Mouse (Mus musculus) mature B cell (primary cell): Measurements from ENCODE around the gene Pfdn5.
"Not testable (repeated sequence)": the region's sequence is repeated elsewhere in the genome, so short reads cannot be mapped to it uniquely, and the experiment has no call there.

Experiments used
- in situ Hi-C: fragments of 300-500 bp; cut with MboI; formaldehyde crosslinking; loops from 2 replicates; pipeline ENCODE4 v1.14.3; 2019

The Pfdn5 gene

GRCm38 (mm10) chr15:102335254-102335653 lies 9.3 kb downstream of the Pfdn5 start:
- in situ Hi-C loops, result no loop called here

GRCm38 (mm10) chr15:102335925-102336324 lies 10.0 kb downstream of the Pfdn5 start:
- in situ Hi-C loops, result not testable (repeated sequence)

GRCm38 (mm10) chr15:102336946-102337345 lies 11.0 kb downstream of the Pfdn5 start:
- in situ Hi-C loops, result no loop called here

GRCm38 (mm10) chr15:102339612-102340011 lies 13.7 kb downstream of the Pfdn5 start:
- in situ Hi-C loops, result no loop called here

DNA sequence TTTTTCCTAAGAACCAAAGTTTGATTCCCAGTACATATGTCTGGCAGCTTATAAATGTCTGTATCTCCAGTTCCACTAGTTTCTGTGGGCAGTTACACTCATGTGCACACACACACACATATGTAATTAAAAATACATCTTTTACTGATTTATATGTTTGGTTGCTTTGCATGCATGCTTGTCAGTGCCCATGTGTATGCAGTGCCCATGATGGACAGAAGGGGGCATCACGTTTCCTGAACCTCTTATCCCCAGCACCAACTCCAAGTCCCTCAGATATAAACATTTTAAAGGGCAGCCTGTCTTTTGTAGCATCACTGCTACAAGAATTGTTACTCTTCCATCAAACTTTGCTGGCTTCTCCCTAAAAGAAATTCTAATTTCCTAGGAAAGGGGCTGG lies 15.7 kb downstream of the Pfdn5 start:
- in situ Hi-C loops, result no loop called here

GRCm38 (mm10) chr15:102344490-102344889 lies 18.6 kb downstream of the Pfdn5 start:
- in situ Hi-C loops, result no loop called here

- in situ Hi-C loops, result no loop called here
These were observed 20.5 kb downstream of the Pfdn5 start for GRCm38 (mm10) chr15:102346444-102346843.

- in situ Hi-C loops, result no loop called here
These were observed 24.4 kb downstream of the Pfdn5 start, which contains the start of gene Aaas for GRCm38 (mm10) chr15:102350138-102350941. Gene Aaas (minus strand): TSS chr15:102350771.

GRCm38 (mm10) chr15:102350942-102351291 lies 25.0 kb downstream of the Pfdn5 start:
- in situ Hi-C loops, result no loop called here

GRCm38 (mm10) chr15:102352177-102352576 lies 26.3 kb downstream of the Pfdn5 start:
- in situ Hi-C loops, result no loop called here

DNA sequence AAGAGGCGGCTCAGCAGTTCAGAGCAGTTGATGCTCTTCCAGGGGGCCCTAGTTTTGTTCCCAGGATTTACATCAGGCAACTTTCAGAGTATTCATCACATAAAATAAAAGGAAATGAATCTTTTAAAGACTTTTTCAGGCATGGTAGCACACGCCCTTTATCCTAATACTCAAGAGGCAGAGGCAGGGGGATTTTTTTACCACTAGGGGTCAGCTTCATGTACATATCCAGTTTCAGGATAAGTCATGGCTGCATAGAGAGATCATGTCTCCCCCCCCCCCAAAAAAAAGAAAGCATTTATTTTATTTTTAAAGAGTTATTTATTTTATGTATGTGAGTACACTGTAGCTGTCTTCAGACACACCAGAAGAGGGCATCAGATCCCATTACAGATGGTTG lies 28.1 kb downstream of the Pfdn5 start:
- in situ Hi-C loops, result no loop called here

GRCm38 (mm10) chr15:102355134-102355870 lies 29.4 kb downstream of the Pfdn5 start:
- in situ Hi-C loops, result no loop called here

GRCm38 (mm10) chr15:102355871-102356441 lies 30.0 kb downstream of the Pfdn5 start:
- in situ Hi-C loops, result no loop called here

DNA sequence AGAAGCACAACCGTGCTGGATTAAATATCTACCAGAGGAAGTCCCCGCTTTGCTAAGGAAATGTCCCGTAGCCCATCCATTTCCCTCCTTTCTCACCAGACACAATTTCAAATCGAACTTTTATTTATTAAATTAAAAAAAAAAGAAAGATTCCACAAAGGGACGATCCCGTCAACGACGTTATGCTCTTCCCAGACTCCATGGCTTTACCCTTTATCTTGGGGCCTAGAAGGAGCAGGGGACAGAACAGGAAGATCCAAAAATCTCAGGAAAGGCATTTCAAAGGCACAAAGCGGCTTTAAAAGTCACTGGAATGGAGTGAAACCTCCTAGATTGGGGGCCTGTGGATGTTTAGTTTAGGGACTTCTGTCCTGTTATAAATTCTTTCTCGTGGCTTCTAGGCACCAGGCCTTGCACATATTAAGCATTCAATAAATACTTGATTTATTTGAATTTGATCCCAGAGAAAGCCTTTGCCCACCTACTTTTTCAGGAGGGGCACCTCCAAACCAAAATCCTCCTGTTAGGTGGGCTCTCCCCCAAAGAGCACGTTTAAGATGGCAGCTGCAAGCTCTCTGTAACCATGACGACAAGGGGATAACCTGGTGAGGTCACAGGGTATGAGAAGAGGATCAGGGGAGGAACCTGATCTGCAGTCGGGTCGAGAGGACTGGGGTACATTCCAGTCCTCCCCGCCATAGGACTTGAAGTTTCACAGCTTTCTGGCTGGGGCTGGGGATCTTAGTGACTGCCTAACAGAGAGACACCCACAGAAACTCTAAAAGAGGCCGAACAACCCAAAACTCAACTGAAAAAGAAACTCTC lies 30.8 kb downstream of the Pfdn5 start:
- in situ Hi-C loops, result no loop called here

- in situ Hi-C loops, result no loop called here
These were observed 32.2 kb downstream of the Pfdn5 start for GRCm38 (mm10) chr15:102358126-102358525.

GRCm38 (mm10) chr15:102358834-102359233 lies 32.9 kb downstream of the Pfdn5 start:
- in situ Hi-C loops, result no loop called here

DNA sequence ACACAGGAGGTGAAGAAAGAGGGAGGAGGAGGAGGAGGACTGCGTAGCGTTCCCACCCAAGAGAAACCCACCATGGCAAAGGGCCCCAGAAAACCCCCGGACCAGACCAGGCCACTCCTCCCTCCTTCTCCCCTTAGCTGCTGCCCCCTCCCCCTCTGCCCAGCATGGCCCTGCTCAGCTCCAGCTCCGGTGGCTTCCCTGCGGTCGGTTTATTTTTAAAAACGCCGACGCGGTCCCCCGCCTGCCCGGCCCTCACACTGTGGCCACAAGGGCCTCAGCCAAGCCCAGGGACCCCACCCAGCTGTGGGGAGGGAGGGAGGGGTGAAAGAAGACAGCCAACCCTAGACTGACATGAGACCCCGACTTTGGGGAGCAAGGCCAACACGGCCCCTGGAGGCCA lies 36.7 kb downstream of the Pfdn5 start:
- in situ Hi-C loops, result no loop called here

- in situ Hi-C loops, result no loop called here
These were observed 38.8 kb downstream of the Pfdn5 start for GRCm38 (mm10) chr15:102364678-102365077.

DNA sequence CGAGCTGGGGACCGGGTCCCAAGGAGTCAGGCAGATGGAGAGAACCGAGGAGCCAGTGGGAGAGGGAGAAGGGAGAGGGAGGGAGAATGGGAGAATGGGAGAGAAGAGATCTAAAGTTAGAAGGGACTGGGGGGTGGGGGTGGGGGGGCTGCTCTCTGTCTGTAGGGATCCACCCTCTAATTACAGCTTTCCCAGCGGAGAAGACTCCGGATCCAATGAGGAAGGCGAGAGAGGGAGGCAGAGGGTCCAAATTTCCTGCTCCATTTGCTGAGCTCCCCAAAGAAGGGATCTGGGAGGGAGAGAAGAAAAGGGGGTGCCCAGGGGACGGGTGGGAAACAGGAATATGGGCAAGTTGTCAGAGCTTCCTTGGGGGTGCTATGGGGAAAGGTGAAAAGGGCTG lies 40.3 kb downstream of the Pfdn5 start:
- in situ Hi-C loops, result no loop called here

DNA sequence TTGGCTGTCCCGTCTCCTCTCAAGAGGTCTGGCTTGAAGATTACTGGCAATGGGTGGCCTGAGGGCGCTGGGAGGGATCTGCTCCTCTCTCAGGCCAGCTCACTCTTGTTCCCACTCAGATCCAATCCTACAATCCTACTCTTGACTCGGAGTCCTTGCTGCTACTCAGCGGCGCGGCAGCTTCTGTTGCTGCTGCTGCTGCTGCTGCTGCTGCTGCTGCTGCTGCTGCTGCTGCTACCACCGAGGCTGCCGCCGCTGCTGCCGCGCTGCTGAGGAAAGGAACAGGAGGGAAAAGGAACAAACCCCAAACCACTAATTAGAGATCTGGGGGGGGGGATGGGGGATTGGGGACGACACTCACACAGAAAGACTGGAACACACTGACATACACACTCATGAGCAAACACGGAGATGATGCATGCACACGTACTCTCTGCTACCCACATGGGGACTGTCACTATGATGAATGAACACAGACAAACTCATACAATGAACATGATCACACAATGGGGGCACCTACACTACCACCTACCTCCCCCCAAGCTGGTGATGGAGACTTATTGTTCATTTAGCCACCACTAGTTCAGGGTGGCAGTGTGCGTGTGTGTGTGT lies 40.9 kb downstream of the Pfdn5 start, which contains the start of gene Sp7:
TSS of gene Sp7 (minus strand) at position 450 of the 612 bp plus-strand sequence.
- in situ Hi-C loops, result no loop called here

- in situ Hi-C loops, result no loop called here
These were observed 44.1 kb downstream of the Pfdn5 start for GRCm38 (mm10) chr15:102369972-102370371.
